Mouse (Mus musculus) NIH3T3 (cell line): ENCODE measurements around the gene Olfr1480.

Source experiments
- DNase-seq: peaks from one replicate; pipeline ENCODE4 v3.0.0-alpha.2; 2012; ENCODE audit warnings: low read depth

Olfr1480 gene

GRCm38 (mm10) chr19:13527613-13528012 is at the start of gene Olfr1480:
Gene Olfr1480, plus strand, starts transcription at chr19:13527913.
- DNase-seq = no peak

- DNase-seq = no peak
These were observed 47.6 kb upstream of the Olfr1480 start, which contains the start of gene Olfr1475 for GRCm38 (mm10) chr19:13480096-13480495. Gene Olfr1475, minus strand, starts transcription at chr19:13480196.

- DNase-seq = no peak
These were observed 27.5 kb upstream of the Olfr1480 start, which contains the start of gene Olfr1477 for GRCm38 (mm10) chr19:13500246-13500645. Gene Olfr1477, plus strand, starts transcription at chr19:13500546.
